Mouse (Mus musculus) hindbrain, postnatal 0 days (tissue): ENCODE measurements around the gene Gcsam. TPM values are rescaled to one million over a fixed set of nuclear protein-coding genes. Genes with fewer than 3 reads are reported as not detected.

Experiments
- ATAC-seq: fragments of 200-750 bp; cut with Nextera tagmentation; 2 replicates; pipeline ENCODE4 v1.8.0; 2017; ENCODE audit warnings: mild to moderate bottlenecking, moderate TSS enrichment, moderate library complexity
- DNase-seq: peaks from one replicate; pipeline ENCODE4 v3.0.0-alpha.2; 2015; ENCODE audit warnings: low spot score
- H3K27ac ChIP-seq: fragments of 300-500 bp; sonication (generic); 2 replicates; pipeline ENCODE4 v1.5.1; 2014; ENCODE audit warnings: mild to moderate bottlenecking
- H3K27me3 ChIP-seq: fragments of 300-500 bp; sonication (generic); 2 replicates; pipeline ENCODE4 v1.6.1; 2014; ENCODE audit warnings: low read length, mixed read lengths; ENCODE audit not compliant: insufficient read depth
- H3K36me3 ChIP-seq: fragments of 300-500 bp; sonication (generic); 2 replicates; pipeline ENCODE4 v1.6.1; 2014; ENCODE audit warnings: low read length, mixed read lengths; ENCODE audit not compliant: insufficient read depth
- H3K4me1 ChIP-seq: fragments of 300-500 bp; sonication (generic); 2 replicates; pipeline ENCODE4 v1.6.1; 2014; ENCODE audit warnings: antibody characterized with exemption, low read length, mixed read lengths; ENCODE audit not compliant: insufficient read depth
- H3K4me2 ChIP-seq: fragments of 300-500 bp; sonication (generic); 2 replicates; pipeline ENCODE4 v1.6.1; 2014; ENCODE audit warnings: low read depth, mild to moderate bottlenecking, low read length, moderate library complexity, mixed read lengths
- H3K4me3 ChIP-seq: fragments of 300-500 bp; sonication (generic); 2 replicates; pipeline ENCODE4 v1.5.1; 2014; ENCODE audit warnings: low read length
- H3K9ac ChIP-seq: fragments of 300-500 bp; sonication (generic); replicated peaks from 2 replicates; pipeline ENCODE4 v1.6.1; 2014; ENCODE audit warnings: mild to moderate bottlenecking, low read length, moderate library complexity, mixed read lengths
- H3K9me3 ChIP-seq: fragments of 300-500 bp; sonication (generic); 2 replicates; pipeline ENCODE4 v1.6.1; 2016; ENCODE audit warnings: low read length, mixed read lengths
- CTCF ChIP-seq: IDR thresholded peaks from 2 replicates; pipeline ENCODE4 v1.5.1; 2016; ENCODE audit warnings: antibody characterized with exemption, control low read depth, low read depth
- WGBS: fragments of 180-500 bp; shearing (Covaris S2); extraction: QIAGEN DNeasy Blood & Tissue Kit; methylation state at CpG from one replicate; pipeline ENCODE4 v1.1.7; 2014; 5-methylcytosine and 5-hydroxymethylcytosine counted together
- polyA plus RNA-seq: library from polyadenylated mRNA; unstranded; fragments of >200 nt; fragmentation: Nextera tagmentation; extraction: Ambion mirVana; gene quantifications from 2 replicates; pipeline ENCODE4 v1.2.1, GENCODE M21; 2015
- total RNA-seq: library from RNA; depleted of rRNA; stranded (reverse); fragments of >200 nt; gene quantifications from 2 replicates; pipeline ENCODE4 v1.2.3, GENCODE M21; 2014; rRNA removed

Gene Gcsam
- total and polyA plus RNA-seq, 2 experiments from 2014 or later: not detected

GRCm38 (mm10) chr16:45657574-45658159, 47.5 kb downstream of the Gcsam start:
- peaks cover 4% of the 10 kb centered on the region; the same call in 1 of the 2 replicates for H3K4me1 ChIP-seq
- no peak for TF ChIP-seq CTCF

GRCm38 (mm10) chr16:45658248-45658647, 48.1 kb downstream of the Gcsam start:
- Histone ChIP-seq H3K9ac (no peak overlapping the region), H3K36me3 (no peaks in the 10 kb centered on the region), H3K27ac (no peak overlapping the region), H3K27me3 (no peaks in the 10 kb centered on the region), H3K4me1 (peaks cover 4% of the 10 kb centered on the region; the same call in 1 of the 2 replicates), H3K4me2 (no peak overlapping the region), H3K9me3 (no peaks in the 10 kb centered on the region), H3K4me3 (no peak overlapping the region)
- ATAC-seq (no peak), DNase-seq (no peak)
- TF ChIP-seq CTCF: no peak
- 92% methylated on average over 1 of the region's 1 CpGs for WGBS

More at GRCm38 (mm10) chr16:45657574-45658159, 47.5 kb downstream of the Gcsam start:
- Histone ChIP-seq H3K27ac (no peak overlapping the region), H3K27me3 (no peaks in the 10 kb centered on the region), H3K4me2 (no peak overlapping the region), H3K36me3 (no peaks in the 10 kb centered on the region), H3K9me3 (no peaks in the 10 kb centered on the region), H3K4me3 (no peak overlapping the region), H3K9ac (no peak overlapping the region)
- DNase-seq: no peak
- no peak for ATAC-seq
- 91% methylated on average over 12 of the region's 12 CpGs for whole genome bisulfite sequencing

GRCm38 (mm10) chr16:45659596-45659995, 49.4 kb downstream of the Gcsam start:
- DNase-seq (no peak), ATAC-seq (no peak)
- H3K4me1 ChIP-seq: no peaks in the 10 kb centered on the region
- H3K9me3 ChIP-seq: no peaks in the 10 kb centered on the region
- no peak overlapping the region for H3K9ac ChIP-seq
- 87% methylated on average over 4 of the region's 4 CpGs for WGBS
- H3K27me3 ChIP-seq: no peaks in the 10 kb centered on the region
- no peaks in the 10 kb centered on the region for H3K36me3 ChIP-seq
- no peak overlapping the region for H3K4me2 ChIP-seq
- TF ChIP-seq CTCF: no peak
- H3K4me3 ChIP-seq: no peak overlapping the region
- H3K27ac ChIP-seq: no peak overlapping the region

- ATAC-seq: no peak
- H3K27me3 ChIP-seq: no peaks in the 10 kb centered on the region
- H3K4me2 ChIP-seq: no peak overlapping the region
- H3K27ac ChIP-seq: no peak overlapping the region
- H3K9me3 ChIP-seq: no peaks in the 10 kb centered on the region
- H3K4me3 ChIP-seq: no peak overlapping the region
- no peak overlapping the region for H3K9ac ChIP-seq
- no peak for TF ChIP-seq CTCF
- H3K4me1 ChIP-seq: no peaks in the 10 kb centered on the region
- H3K36me3 ChIP-seq: no peaks in the 10 kb centered on the region
- DNase-seq: no peak
Measured at GRCm38 (mm10) chr16:45662381-45662780, 52.2 kb downstream of the Gcsam start.

- no peak for TF ChIP-seq CTCF
- no peak overlapping the region for H3K9ac ChIP-seq
- H3K27me3 ChIP-seq: no peaks in the 10 kb centered on the region
- no peak overlapping the region for H3K27ac ChIP-seq
- H3K36me3 ChIP-seq: no peaks in the 10 kb centered on the region
- 90% methylated on average over 2 of the region's 2 CpGs for WGBS
- ATAC-seq (no peak), DNase-seq (no peak)
- H3K9me3 ChIP-seq: no peaks in the 10 kb centered on the region
- H3K4me3 ChIP-seq: no peak overlapping the region
- no peak overlapping the region for H3K4me2 ChIP-seq
- H3K4me1 ChIP-seq: no peaks in the 10 kb centered on the region
Measured at GRCm38 (mm10) chr16:45666136-45666535, 56.0 kb downstream of the Gcsam start.

- 79% methylated on average over 3 of the region's 3 CpGs for WGBS
- H3K36me3 ChIP-seq: no peaks in the 10 kb centered on the region
- H3K27me3 ChIP-seq: no peaks in the 10 kb centered on the region
- H3K9me3 ChIP-seq: no peaks in the 10 kb centered on the region
- no peak for TF ChIP-seq CTCF
- ATAC-seq: no peak
- H3K4me3 ChIP-seq: no peak overlapping the region
- H3K4me2 ChIP-seq: no peak overlapping the region
- no peak overlapping the region for H3K27ac ChIP-seq
- H3K4me1 ChIP-seq: no peaks in the 10 kb centered on the region
- H3K9ac ChIP-seq: no peak overlapping the region
- DNase-seq: no peak
Measured at GRCm38 (mm10) chr16:45668178-45668577, 58.0 kb downstream of the Gcsam start.

GRCm38 (mm10) chr16:45670005-45670404, 59.8 kb downstream of the Gcsam start:
- Histone ChIP-seq H3K4me2 (no peak overlapping the region), H3K27ac (no peak overlapping the region), H3K36me3 (no peaks in the 10 kb centered on the region), H3K27me3 (no peaks in the 10 kb centered on the region), H3K9ac (no peak overlapping the region), H3K4me3 (no peak overlapping the region), H3K4me1 (no peaks in the 10 kb centered on the region), H3K9me3 (no peaks in the 10 kb centered on the region)
- DNase-seq (no peak), ATAC-seq (no peak)
- WGBS: 39% methylated on average over 4 of the region's 4 CpGs
- TF ChIP-seq CTCF: no peak

Other genes starting within 250 kb of the Gcsam start
- 210 and 300 TPM in 2 replicates for gene Cd200, start 201.3 kb upstream of the Gcsam start, total RNA-seq
- gene Cd200, start 201.3 kb upstream of the Gcsam start, polyA plus RNA-seq: 354 and 385 TPM in 2 replicates
- gene Gm609, start 117.4 kb upstream of the Gcsam start, total RNA-seq: not detected in 2 replicates
- 0.05 TPM in 1 of 2 replicates, not detected in the other for gene Gm609, start 117.4 kb upstream of the Gcsam start, polyA plus RNA-seq
- not detected in 2 replicates for gene Gm17783, start 78.3 kb upstream of the Gcsam start, total RNA-seq
- gene Gm17783, start 78.3 kb upstream of the Gcsam start, polyA plus RNA-seq: not detected in 2 replicates
- gene Slc9c1, start 75.1 kb upstream of the Gcsam start, total RNA-seq: not detected in 2 replicates
- gene Slc9c1, start 75.1 kb upstream of the Gcsam start, polyA plus RNA-seq: not detected in 2 replicates
- gene BC016579, start 43.7 kb downstream of the Gcsam start, total RNA-seq: not detected in 2 replicates
- gene BC016579, start 43.7 kb downstream of the Gcsam start, polyA plus RNA-seq: not detected in 2 replicates
- gene Tmprss7, start 83.3 kb downstream of the Gcsam start, total RNA-seq: 0.58 and 0.73 TPM in 2 replicates
- 0.55 and 0.59 TPM in 2 replicates for gene Tmprss7, start 83.3 kb downstream of the Gcsam start, polyA plus RNA-seq
- gene Tagln3, start 114.2 kb downstream of the Gcsam start, total RNA-seq: 190 and 198 TPM in 2 replicates
- 302 and 317 TPM in 2 replicates for gene Tagln3, start 114.2 kb downstream of the Gcsam start, polyA plus RNA-seq
- gene Abhd10, start 132.6 kb downstream of the Gcsam start, total RNA-seq: 19.0 and 21.7 TPM in 2 replicates
- gene Abhd10, start 132.6 kb downstream of the Gcsam start, polyA plus RNA-seq: 34.4 and 36.2 TPM in 2 replicates